Mouse (Mus musculus): Measurements from ENCODE around the gene Tcf7l1. TPM values are rescaled to one million over a fixed set of nuclear protein-coding genes. Genes with fewer than 3 reads are reported as not detected.

The Tcf7l1 gene
- polyA plus RNA-seq, 1 experiment: 5.5 TPM

DNA sequence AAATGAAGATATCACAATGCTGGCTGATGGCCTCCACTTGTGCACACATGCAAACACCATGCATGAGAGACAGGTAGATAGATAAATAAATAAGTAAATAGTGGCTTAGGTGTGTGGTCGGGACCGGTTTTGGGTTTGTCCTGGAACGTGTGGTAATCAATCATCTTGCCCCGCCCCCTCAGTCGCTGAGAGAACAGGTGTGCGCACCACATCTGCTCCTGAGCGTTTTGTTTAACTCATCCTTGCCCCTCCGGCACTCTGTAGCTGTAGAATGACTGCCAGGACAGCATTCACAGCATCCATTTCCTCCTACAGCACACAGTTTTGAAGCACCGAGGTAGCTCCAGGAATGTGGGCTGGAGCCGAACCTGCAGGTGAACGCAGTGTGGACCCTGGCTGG, 25.4 kb downstream of the Tcf7l1 start:
- H3K27me3 ChIP-seq (ENCODE audit: control insufficient read depth, insufficient read depth, low read length): no peaks in the 10 kb centered on the region
- H3K4me1 ChIP-seq (ENCODE audit: control insufficient read depth, insufficient read depth, low read length): peaks cover 3% of the 10 kb centered on the region; the same call in 1 of the 2 replicates
- WGBS: 70% methylated on average over 11 of the region's 11 CpGs
- no peak overlapping the region for H3K4me3 ChIP-seq (replicated peaks; ENCODE audit: insufficient read depth, low read depth, low read length)
- no peak overlapping the region for H3K27ac ChIP-seq (ENCODE audit: insufficient read depth, low read length)
- TF ChIP-seq POLR2A (IDR thresholded peaks at IDR 0.05; ENCODE audit: borderline replicate concordance, insufficient read depth, low read length): no peak
- DNase-seq: no peak

DNA sequence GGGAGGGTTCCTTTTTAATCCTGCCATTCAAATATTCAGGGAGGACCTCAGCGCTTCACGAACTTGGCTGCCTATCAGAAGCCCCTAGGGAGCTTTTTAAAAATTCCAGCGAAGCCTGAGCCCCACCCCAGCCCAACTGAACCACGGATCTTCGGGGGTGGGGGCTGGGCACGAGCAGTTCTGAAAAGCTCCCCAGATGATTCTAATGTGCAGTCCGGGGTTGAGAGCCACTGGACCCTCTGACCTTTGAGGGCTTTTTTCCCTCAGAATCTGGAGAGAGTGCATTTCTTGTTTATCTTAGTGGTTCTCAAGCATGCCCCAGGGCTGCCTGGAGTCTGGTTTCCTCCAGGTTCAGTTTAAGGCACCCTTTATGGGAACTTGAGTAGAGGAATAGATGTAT, 27.4 kb downstream of the Tcf7l1 start:
- H3K4me3 ChIP-seq (replicated peaks; ENCODE audit: insufficient read depth, low read depth, low read length): no peak overlapping the region
- DNase-seq: no peak
- H3K27me3 ChIP-seq (ENCODE audit: control insufficient read depth, insufficient read depth, low read length): no peaks in the 10 kb centered on the region
- no peaks in the 10 kb centered on the region for H3K4me1 ChIP-seq (ENCODE audit: control insufficient read depth, insufficient read depth, low read length)
- 8% methylated on average over 7 of the region's 7 CpGs for WGBS
- TF ChIP-seq POLR2A (IDR thresholded peaks at IDR 0.05; ENCODE audit: borderline replicate concordance, insufficient read depth, low read length): no peak
- no peak overlapping the region for H3K27ac ChIP-seq (ENCODE audit: insufficient read depth, low read length)

DNA sequence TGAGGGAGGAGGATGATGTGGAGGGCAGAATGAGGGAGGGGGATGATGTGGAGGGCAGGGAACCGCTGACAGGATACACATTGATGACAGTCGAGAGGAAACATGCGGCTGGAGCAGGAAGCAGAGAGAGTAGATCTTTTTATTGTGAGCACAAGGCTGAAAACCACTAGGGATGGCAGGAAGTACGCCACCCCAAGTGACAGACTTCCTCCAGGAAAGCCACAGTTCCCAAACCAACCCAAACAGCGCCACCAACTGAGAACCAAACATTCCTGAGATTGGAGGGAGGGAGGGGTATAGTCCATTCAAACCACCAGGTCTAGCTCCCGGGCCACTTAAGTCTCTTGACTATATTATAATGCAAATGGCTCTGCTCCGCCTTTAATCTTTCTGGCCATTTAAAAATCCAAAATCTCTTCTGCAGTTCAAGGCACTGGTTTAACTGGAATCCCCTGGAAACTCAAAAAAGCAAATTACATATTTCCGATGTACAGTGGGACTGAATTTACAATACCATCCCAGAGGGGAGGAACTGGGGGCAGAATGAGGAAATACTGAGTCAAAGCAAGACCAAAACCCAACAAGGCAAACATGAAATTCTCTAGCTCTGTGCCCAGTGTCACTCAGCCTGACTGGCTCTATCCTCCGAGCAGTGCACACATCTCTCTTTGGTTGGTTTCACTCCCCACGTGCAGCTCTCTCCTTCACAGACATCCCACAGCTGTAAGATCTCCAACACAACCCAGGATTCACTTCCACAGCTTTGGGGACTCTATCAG, 30.6 kb downstream of the Tcf7l1 start:
- H3K4me3 ChIP-seq (replicated peaks; ENCODE audit: insufficient read depth, low read depth, low read length): no peak overlapping the region
- H3K27me3 ChIP-seq (ENCODE audit: control insufficient read depth, insufficient read depth, low read length): no peaks in the 10 kb centered on the region
- TF ChIP-seq CTCF (IDR thresholded peaks at IDR 0.05; ENCODE audit: borderline replicate concordance, insufficient read depth, low read depth, low read length) (no peak), POLR2A (IDR thresholded peaks at IDR 0.05; ENCODE audit: borderline replicate concordance, insufficient read depth, low read length) (no peak)
- no peak for DNase-seq
- H3K27ac ChIP-seq (ENCODE audit: insufficient read depth, low read length): no peak overlapping the region
- WGBS: 68% methylated on average over 10 of the region's 10 CpGs
- no peaks in the 10 kb centered on the region for H3K4me1 ChIP-seq (ENCODE audit: control insufficient read depth, insufficient read depth, low read length)

DNA sequence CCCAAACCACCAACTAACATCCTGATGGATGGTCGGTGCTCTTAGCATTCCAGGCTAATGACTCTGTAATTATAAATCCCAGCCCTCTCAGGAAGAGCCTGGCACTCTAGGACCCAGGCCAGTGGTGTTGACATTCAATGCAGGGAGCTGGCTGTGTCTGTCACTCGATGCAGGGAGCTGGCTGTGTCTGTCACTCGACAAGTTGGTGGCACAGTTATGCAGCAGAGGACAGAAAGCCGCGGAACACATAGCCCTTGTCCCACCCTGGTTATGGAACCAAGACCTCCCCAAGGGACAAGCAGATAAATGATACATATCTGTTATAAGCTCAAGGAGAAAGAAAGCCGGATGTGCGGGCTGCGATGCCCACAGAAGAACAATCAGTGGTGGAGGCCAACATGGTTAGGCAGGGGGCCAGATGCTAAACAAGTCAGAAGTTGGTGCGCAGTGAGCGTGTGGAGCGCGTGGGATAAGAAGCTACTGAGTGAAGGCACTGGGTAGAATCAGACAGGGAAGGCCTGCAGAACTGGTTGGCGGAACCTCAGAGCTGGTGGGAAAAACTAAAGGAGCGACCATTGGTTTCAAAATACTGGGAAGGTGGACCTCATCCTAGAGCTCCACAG, 33.7 kb downstream of the Tcf7l1 start:
- Histone ChIP-seq H3K27ac (ENCODE audit: insufficient read depth, low read length) (no peak overlapping the region), H3K27me3 (ENCODE audit: control insufficient read depth, insufficient read depth, low read length) (no peaks in the 10 kb centered on the region), H3K4me1 (ENCODE audit: control insufficient read depth, insufficient read depth, low read length) (no peaks in the 10 kb centered on the region), H3K4me3 (replicated peaks; ENCODE audit: insufficient read depth, low read depth, low read length) (no peak overlapping the region)
- 16% methylated on average over 14 of the region's 14 CpGs for whole genome bisulfite sequencing
- TF ChIP-seq POLR2A (IDR thresholded peaks at IDR 0.05; ENCODE audit: borderline replicate concordance, insufficient read depth, low read length): no peak
- TF ChIP-seq CTCF (IDR thresholded peaks at IDR 0.05; ENCODE audit: borderline replicate concordance, insufficient read depth, low read depth, low read length): no peak
- no peak for DNase-seq

DNA sequence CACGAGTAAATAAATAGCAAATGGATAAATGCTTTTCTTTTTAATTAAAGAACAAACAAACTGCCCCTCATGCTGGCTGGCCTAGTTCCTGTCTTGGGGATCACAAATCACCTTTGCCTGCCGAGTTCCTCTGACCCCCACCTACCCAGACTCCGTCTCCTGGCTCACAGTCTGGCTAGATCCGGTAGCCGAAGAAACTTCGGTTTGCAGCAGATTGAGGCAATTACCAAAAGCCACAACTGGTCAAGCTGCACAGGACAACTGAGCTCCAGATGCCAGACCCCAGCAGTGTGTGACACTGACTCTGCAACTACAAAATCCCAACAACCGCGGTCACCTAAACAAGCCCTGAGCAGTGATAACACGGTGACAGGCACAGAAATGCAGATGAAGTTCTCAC, 34.8 kb downstream of the Tcf7l1 start:
- 43% methylated on average over 9 of the region's 9 CpGs for WGBS
- DNase-seq: no peak
- no peaks in the 10 kb centered on the region for H3K4me1 ChIP-seq (ENCODE audit: control insufficient read depth, insufficient read depth, low read length)
- no peak overlapping the region for H3K27ac ChIP-seq (ENCODE audit: insufficient read depth, low read length)
- no peaks in the 10 kb centered on the region for H3K27me3 ChIP-seq (ENCODE audit: control insufficient read depth, insufficient read depth, low read length)
- H3K4me3 ChIP-seq (replicated peaks; ENCODE audit: insufficient read depth, low read depth, low read length): no peak overlapping the region
- no peak for TF ChIP-seq POLR2A (IDR thresholded peaks at IDR 0.05; ENCODE audit: borderline replicate concordance, insufficient read depth, low read length)
- TF ChIP-seq CTCF (IDR thresholded peaks at IDR 0.05; ENCODE audit: borderline replicate concordance, insufficient read depth, low read depth, low read length): no peak

DNA sequence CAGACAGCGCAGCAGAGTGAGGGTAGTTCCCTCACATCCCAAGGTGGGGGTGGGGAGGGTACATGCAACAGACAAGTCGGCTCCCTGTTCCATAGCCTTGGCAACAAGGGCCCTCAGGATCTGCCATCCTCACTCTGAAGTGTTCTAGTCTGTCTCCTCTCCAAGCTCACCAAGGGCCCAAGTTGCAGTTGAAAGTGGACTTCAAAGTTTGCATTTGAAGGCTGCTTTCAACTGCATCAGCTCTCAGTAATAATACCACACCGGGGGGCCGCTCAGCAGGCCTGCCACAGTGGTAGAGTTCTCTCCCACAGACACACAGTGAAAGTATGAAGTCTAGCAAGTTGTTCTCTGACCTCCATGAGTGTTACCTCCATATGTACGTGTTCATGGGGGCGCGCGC, 35.3 kb downstream of the Tcf7l1 start:
- WGBS: 83% methylated on average over 8 of the region's 8 CpGs
- TF ChIP-seq POLR2A (IDR thresholded peaks at IDR 0.05; ENCODE audit: borderline replicate concordance, insufficient read depth, low read length) (no peak), CTCF (IDR thresholded peaks at IDR 0.05; ENCODE audit: borderline replicate concordance, insufficient read depth, low read depth, low read length) (no peak)
- Histone ChIP-seq H3K4me1 (ENCODE audit: control insufficient read depth, insufficient read depth, low read length) (no peaks in the 10 kb centered on the region; the same call in 1 of the 2 replicates), H3K4me3 (replicated peaks; ENCODE audit: insufficient read depth, low read depth, low read length) (no peak overlapping the region), H3K27me3 (ENCODE audit: control insufficient read depth, insufficient read depth, low read length) (no peaks in the 10 kb centered on the region), H3K27ac (ENCODE audit: insufficient read depth, low read length) (no peak overlapping the region)
- DNase-seq: no peak

DNA sequence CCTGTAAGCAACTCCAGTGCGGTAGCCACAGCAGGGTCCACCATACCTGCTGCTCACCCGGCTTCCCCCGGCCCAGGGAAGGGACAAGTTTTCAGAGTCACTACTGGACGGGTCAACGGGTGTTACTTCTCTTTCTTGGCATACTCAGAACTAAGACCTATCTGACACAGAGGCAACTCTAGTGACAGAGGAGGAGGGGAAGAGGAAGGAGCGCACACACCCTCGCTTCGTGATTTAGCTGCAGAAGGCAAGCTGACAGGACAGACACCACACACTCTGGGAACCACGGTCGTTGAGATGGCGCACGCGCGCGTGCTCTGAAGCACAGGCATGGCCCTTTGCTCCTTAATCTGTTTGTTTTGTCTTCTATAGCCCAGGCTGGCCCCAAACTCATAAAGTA, 36.2 kb downstream of the Tcf7l1 start:
- Histone ChIP-seq H3K4me1 (ENCODE audit: control insufficient read depth, insufficient read depth, low read length) (no peaks in the 10 kb centered on the region; the same call in 1 of the 2 replicates), H3K27ac (ENCODE audit: insufficient read depth, low read length) (no peak overlapping the region), H3K27me3 (ENCODE audit: control insufficient read depth, insufficient read depth, low read length) (no peaks in the 10 kb centered on the region), H3K4me3 (replicated peaks; ENCODE audit: insufficient read depth, low read depth, low read length) (no peak overlapping the region)
- TF ChIP-seq CTCF (IDR thresholded peaks at IDR 0.05; ENCODE audit: borderline replicate concordance, insufficient read depth, low read depth, low read length) (no peak), POLR2A (IDR thresholded peaks at IDR 0.05; ENCODE audit: borderline replicate concordance, insufficient read depth, low read length) (no peak)
- no peak for DNase-seq
- 83% methylated on average over 15 of the region's 15 CpGs for WGBS

DNA sequence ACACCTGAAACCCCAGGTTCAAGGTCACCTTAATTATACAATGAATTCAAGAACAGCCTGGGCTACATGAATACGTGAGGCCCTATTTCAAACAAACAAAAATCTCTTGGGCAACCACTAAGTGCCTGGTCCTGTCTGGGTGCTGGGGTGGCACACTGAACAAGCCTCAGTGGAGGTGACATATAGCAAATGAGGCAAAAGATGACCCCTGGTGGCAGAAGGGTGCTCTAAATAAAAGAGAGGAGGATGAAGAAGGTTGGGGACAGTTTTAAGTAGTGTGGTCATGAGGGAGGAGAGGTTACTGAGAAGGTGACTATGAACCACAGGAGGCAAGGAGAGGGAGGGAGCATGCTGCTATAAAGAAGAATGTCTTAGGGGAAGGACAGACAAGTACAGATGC, 37.8 kb downstream of the Tcf7l1 start:
- no peak for DNase-seq
- Histone ChIP-seq H3K4me3 (replicated peaks; ENCODE audit: insufficient read depth, low read depth, low read length) (no peak overlapping the region), H3K27me3 (ENCODE audit: control insufficient read depth, insufficient read depth, low read length) (no peaks in the 10 kb centered on the region), H3K4me1 (ENCODE audit: control insufficient read depth, insufficient read depth, low read length) (no peaks in the 10 kb centered on the region; the same call in 1 of the 2 replicates), H3K27ac (ENCODE audit: insufficient read depth, low read length) (no peak overlapping the region)
- WGBS: 86% methylated on average over 1 of the region's 1 CpGs
- TF ChIP-seq CTCF (IDR thresholded peaks at IDR 0.05; ENCODE audit: borderline replicate concordance, insufficient read depth, low read depth, low read length): no peak

Data from cerebellum, adult 2 months (tissue).